Mouse (Mus musculus) megakaryocyte, embryonic 14.5 days (primary cell): Measurements from ENCODE around the gene Gfod1.

Experiments
- FLI1 ChIP-seq: IDR thresholded peaks from 2 replicates; pipeline ENCODE4 v1.6.1; 2012; ENCODE audit warnings: low read length, inconsistent platforms, mixed read lengths
- GATA1 ChIP-seq: IDR thresholded peaks from 3 replicates; pipeline ENCODE4 v1.6.1; 2012; ENCODE audit warnings: mixed read lengths, low read length, inconsistent platforms, borderline replicate concordance

GRCm38 (mm10) chr13:43297526-43297925 lies 6.4 kb downstream of the Gfod1 start:
- TF ChIP-seq GATA1 (no peak), FLI1 (no peak)
